Mouse (Mus musculus): ENCODE data around the gene Fkbp4.

The Fkbp4 gene

DNA sequence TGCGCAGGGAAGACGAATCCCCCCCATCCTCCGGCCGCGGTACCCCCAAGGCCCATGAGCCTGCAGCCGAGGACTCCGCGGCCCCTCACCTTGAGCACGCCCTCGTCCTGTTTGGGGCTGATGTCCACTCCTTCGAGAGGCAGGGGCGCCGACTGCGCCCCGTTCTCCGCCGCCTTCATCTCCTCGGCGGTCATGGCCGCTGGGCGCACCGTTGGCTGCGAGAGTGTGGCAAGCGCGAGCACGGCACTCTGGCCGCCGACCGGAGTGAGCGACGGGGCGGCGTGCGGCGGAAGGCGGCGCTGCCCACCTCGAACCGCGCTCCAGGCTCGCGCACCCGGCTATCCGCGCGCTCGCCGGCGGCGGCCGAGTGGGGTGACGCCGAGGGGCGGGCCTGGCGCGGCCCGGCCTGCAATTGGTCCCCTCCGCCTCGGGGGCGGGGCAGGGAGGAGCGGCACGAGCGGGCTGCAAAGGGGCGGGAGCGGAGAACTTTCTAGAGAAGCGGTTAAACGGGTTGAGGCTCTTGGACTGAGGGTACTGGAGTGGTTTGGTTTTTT is at the start of gene Fkbp4:
TSS of gene Fkbp4 (minus strand) at position 361 of the 554 bp plus-strand sequence.
- ChIA-PET POLR2A (interaction anchor here in 2 of 4 experiments (0.6 to 2.0 kb wide), 4 partner anchors 13 to 217 kb away, joined by 3 to 14 read pairs (median 6); partner anchors contain the start of gene Itfg2 (in 1 of the 2)), CTCF (no interaction called here)

GRCm38 (mm10) chr6:128487736-128488135 is 49.3 kb upstream of the Fkbp4 start:
- CTCF ChIA-PET, result interaction anchor here in 2 of 4 experiments (0.6 to 0.7 kb wide), 2 partner anchors 9 to 91 kb away, joined by 4 to 6 read pairs; no protein-coding TSS in a partner anchor

DNA sequence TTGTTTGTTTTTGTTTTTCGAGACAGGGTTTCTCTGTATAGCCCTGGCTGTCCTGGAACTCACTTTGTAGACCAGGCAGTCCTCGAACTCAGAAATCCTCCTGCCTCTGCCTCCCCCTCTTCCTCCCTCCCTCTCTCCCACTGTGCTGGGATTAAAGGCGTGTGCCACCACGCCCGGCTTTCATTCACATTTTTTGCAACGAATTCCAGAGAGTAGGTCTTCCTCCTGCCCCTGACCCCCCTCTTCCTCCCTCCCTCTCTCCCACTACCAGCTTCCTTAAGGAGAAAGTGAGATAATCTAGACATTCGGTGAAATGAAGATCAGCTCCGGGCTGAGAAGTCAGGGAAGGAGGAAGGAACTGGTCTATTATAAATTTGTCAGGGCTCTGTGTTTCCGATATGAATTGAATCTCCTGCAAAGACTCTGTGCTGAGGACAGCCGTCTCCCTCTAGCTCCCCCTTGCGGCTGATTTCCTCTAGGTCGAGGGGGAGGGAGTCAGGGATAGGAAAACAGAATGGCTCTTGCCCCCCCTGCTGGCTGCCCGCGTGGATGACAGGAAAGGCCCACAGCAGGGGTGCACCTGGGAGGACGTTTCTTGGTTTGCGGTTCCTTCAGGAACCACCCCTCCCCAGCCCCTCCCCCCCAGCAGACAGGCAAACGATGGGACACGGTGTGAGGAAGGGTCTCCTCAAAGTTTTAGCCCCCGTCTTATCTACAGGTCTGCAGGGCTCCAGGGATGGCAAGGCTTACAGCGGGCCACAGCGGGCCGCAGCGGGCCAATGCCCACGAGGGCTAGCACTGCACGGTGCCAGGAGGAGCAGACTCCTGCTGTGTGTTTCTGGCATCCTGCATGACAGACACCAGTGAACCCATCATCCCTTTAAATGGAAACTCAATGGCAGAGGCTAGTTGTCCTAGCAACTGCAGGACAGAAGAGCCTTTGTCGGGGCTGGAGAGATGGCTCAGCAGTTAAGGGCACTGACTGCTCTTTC is 41.3 kb upstream of the Fkbp4 start:
- ChIA-PET CTCF (interaction anchor here (0.5 to 5.5 kb wide), 77 partner anchors 9 to 863 kb away, joined by 3 to 43 read pairs (median 4); partner anchors contain the start of genes Itfg2 (in 2 of the 4) and Klrb1a (in 1 of the 4)), POLR2A (interaction anchor here (0.5 to 18.6 kb wide), 33 partner anchors 9 to 314 kb away, joined by 3 to 233 read pairs (median 4); partner anchors contain the start of gene Itfg2 (in 3 of the 4))

More at GRCm38 (mm10) chr6:128487736-128488135, 49.3 kb upstream of the Fkbp4 start:
- POLR2A ChIA-PET, result interaction anchor here in 2 of 4 experiments (0.5 to 3.8 kb wide), 7 partner anchors 9 to 772 kb away, joined by 3 to 19 read pairs (median 3); no protein-coding TSS in a partner anchor

GRCm38 (mm10) chr6:128477495-128477894 is 39.0 kb upstream of the Fkbp4 start:
- CTCF ChIA-PET, result interaction anchor here in 3 of 4 experiments (0.6 to 5.5 kb wide), 8 partner anchors 8 to 1025 kb away, joined by 3 to 43 read pairs (median 8); no protein-coding TSS in a partner anchor
- POLR2A ChIA-PET, result interaction anchor here (0.9 to 18.6 kb wide), 25 partner anchors 8 to 222 kb away, joined by 3 to 233 read pairs (median 5); partner anchors contain the start of genes Foxm1 (in 1 of the 4), Itfg2 (in 1 of the 4) and Rhno1 (in 1 of the 4)

GRCm38 (mm10) chr6:128474112-128474511 is 35.6 kb upstream of the Fkbp4 start:
- CTCF ChIA-PET, result no interaction called here

GRCm38 (mm10) chr6:128469451-128469850 is 31.0 kb upstream of the Fkbp4 start:
- POLR2A ChIA-PET, result interaction anchor here (0.5 to 18.6 kb wide), 23 partner anchors 8 to 380 kb away, joined by 3 to 233 read pairs (median 4); partner anchors contain the start of gene Itfg2 (in 2 of the 4)
- CTCF ChIA-PET, result interaction anchor here (0.5 to 5.4 kb wide), 22 partner anchors 8 to 440 kb away, joined by 3 to 39 read pairs (median 4); no protein-coding TSS in a partner anchor

More at GRCm38 (mm10) chr6:128474112-128474511, 35.6 kb upstream of the Fkbp4 start:
- POLR2A ChIA-PET, result interaction anchor here in 3 of 4 experiments (0.6 to 18.6 kb wide), 6 partner anchors 7 to 28 kb away, joined by 3 to 233 read pairs (median 16); no protein-coding TSS in a partner anchor

GRCm38 (mm10) chr6:128467298-128467697 is 28.8 kb upstream of the Fkbp4 start:
- CTCF ChIA-PET, result interaction anchor here (0.6 to 5.4 kb wide), 37 partner anchors 8 to 401 kb away, joined by 3 to 43 read pairs (median 4); partner anchors contain the start of genes Itfg2 (in 2 of the 4) and Nrip2 (in 1 of the 4)
- POLR2A ChIA-PET, result interaction anchor here (0.6 to 18.6 kb wide), 33 partner anchors 8 to 324 kb away, joined by 3 to 233 read pairs (median 10); partner anchors contain the start of genes Itfg2 (in 2 of the 4) and Tspan9 (in 1 of the 4)

DNA sequence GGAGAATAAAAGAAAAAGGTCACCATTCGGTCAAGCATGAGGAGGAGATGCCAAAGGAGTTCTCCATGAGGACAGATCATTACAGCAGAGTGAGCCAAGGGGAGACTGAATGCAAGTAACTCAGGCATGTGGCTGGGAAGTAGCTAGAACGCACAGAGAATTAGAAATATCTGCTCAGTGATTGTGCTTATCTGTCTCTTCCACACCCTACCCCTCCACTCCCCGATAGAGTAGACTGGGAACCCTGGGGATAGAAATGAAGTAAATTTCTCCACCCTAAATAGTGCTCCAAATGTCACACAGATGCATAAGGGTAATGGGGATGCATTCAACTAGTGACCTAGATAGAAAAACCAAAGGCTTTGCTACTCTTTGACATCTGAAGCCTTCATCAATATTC is 28.1 kb upstream of the Fkbp4 start:
- CTCF ChIA-PET, result interaction anchor here (0.5 to 5.4 kb wide), 34 partner anchors 9 to 1018 kb away, joined by 3 to 43 read pairs (median 4); partner anchors contain the start of genes Itfg2 (in 2 of the 4) and Nrip2 (in 1 of the 4)
- POLR2A ChIA-PET, result interaction anchor here (0.7 to 18.6 kb wide), 56 partner anchors 8 to 365 kb away, joined by 3 to 233 read pairs (median 5); partner anchors contain the start of genes Itfg2 (in 3 of the 4) and Tspan9 (in 1 of the 4)

DNA sequence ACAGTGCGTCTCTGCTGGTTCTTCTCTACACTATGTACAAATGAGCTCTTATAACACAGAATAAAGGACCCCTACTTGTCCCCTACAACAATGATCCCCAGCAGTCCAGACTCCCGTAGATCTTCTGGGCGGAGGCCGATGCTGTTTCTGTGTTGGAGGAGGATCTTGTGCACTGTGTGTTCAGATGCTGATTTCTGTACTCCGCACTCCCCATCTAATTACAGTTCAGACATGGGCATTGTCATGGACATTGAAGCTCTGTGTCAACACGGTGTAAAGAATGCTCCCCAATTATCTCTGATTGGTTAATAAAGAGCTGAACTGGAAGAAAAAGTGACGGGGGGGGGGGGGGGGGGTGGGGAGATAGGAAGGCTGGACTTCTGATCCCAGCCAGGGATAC is 27.6 kb upstream of the Fkbp4 start:
- ChIA-PET CTCF (interaction anchor here (0.5 to 5.4 kb wide), 25 partner anchors 9 to 1017 kb away, joined by 3 to 43 read pairs (median 5); partner anchors contain the start of gene Itfg2 (in 1 of the 4)), POLR2A (interaction anchor here (0.6 to 18.6 kb wide), 65 partner anchors 7 to 851 kb away, joined by 3 to 233 read pairs (median 5); partner anchors contain the start of gene Itfg2 (in 3 of the 4))

- ChIA-PET CTCF (interaction anchor here in 3 of 4 experiments (1.0 to 5.4 kb wide), 9 partner anchors 12 to 264 kb away, joined by 3 to 43 read pairs (median 15); no protein-coding TSS in a partner anchor), POLR2A (interaction anchor here (0.7 to 18.6 kb wide), 29 partner anchors 6 to 264 kb away, joined by 3 to 233 read pairs (median 7); partner anchors contain the start of gene Itfg2 (in 1 of the 4))
These were observed 26.5 kb upstream of the Fkbp4 start for GRCm38 (mm10) chr6:128464996-128465395.

- POLR2A ChIA-PET, result interaction anchor here in 3 of 4 experiments (0.5 to 10.2 kb wide), 12 partner anchors 10 to 726 kb away, joined by 3 to 233 read pairs (median 4); partner anchors contain the start of gene Itfg2 (in 1 of the 3)
- CTCF ChIA-PET, result interaction anchor here in 3 of 4 experiments (0.5 to 2.5 kb wide), 4 partner anchors 18 to 295 kb away, joined by 5 to 8 read pairs (median 6); no protein-coding TSS in a partner anchor
These were observed 23.1 kb upstream of the Fkbp4 start for GRCm38 (mm10) chr6:128461606-128462005.

GRCm38 (mm10) chr6:128460729-128461503 is 22.4 kb upstream of the Fkbp4 start:
- ChIA-PET POLR2A (interaction anchor here (0.5 to 10.2 kb wide), 41 partner anchors 8 to 682 kb away, joined by 3 to 233 read pairs (median 4); partner anchors contain the start of gene Itfg2 (in 3 of the 4)), CTCF (interaction anchor here in 3 of 4 experiments (1.2 to 2.5 kb wide), 7 partner anchors 15 to 50 kb away, joined by 4 to 9 read pairs (median 5); no protein-coding TSS in a partner anchor)

- CTCF ChIA-PET, result interaction anchor here in 3 of 4 experiments (1.2 to 2.5 kb wide), 6 partner anchors 14 to 49 kb away, joined by 4 to 9 read pairs (median 6); no protein-coding TSS in a partner anchor
These were observed 21.8 kb upstream of the Fkbp4 start for GRCm38 (mm10) chr6:128460321-128460720.

GRCm38 (mm10) chr6:128457186-128457585 is 18.7 kb upstream of the Fkbp4 start:
- POLR2A ChIA-PET, result interaction anchor here in 3 of 4 experiments (1.0 to 10.2 kb wide), 13 partner anchors 9 to 257 kb away, joined by 3 to 233 read pairs (median 10); partner anchors contain the start of gene Itfg2 (in 2 of the 3)
- CTCF ChIA-PET, result interaction anchor here in 3 of 4 experiments (0.6 to 1.8 kb wide), 4 partner anchors 10 to 171 kb away, joined by 3 to 5 read pairs (median 4); no protein-coding TSS in a partner anchor

More at GRCm38 (mm10) chr6:128460321-128460720, 21.8 kb upstream of the Fkbp4 start:
- POLR2A ChIA-PET, result interaction anchor here (0.6 to 10.2 kb wide), 38 partner anchors 8 to 259 kb away, joined by 3 to 233 read pairs (median 5); partner anchors contain the start of gene Itfg2 (in 3 of the 4)

DNA sequence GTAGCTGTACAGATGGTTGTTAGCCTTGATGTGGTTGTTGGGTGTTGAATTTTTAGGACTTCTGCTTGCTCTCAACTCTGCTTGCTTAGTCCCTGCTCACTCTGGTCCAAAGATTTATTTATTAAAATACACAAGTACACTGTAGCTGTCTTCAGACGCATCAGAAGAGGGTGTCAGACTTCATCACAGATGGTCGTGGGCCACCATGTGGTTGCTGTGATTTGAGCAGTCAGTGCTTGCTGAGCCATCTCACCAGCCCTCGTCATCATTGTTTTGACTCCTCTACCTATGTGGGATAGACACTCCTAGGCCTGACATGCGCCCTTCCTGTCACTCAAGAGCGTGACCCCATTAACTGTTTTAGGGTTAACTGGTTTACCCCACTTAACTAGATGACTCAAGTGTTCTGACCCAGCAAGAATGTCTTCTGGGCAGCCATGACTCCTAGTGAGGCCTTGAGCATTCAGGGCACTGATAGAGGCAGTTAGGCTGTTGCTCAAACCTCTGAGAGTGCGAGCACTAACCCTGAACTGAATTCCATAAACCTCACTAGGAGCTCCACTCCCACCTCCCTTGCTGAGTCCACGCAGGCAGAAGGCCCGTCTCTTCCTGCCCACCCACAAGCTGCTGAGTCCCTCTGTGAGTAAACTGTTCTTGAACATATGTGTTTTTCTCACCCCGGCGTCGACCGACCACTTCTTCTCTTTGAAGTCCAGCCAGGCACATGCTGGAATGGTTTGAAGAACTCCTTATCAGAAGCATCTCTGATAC is 17.5 kb upstream of the Fkbp4 start:
- POLR2A ChIA-PET, result interaction anchor here (0.9 to 10.2 kb wide), 16 partner anchors 10 to 256 kb away, joined by 3 to 233 read pairs (median 6); partner anchors contain the start of gene Itfg2 (in 2 of the 4)
- CTCF ChIA-PET, result interaction anchor here (0.7 to 1.9 kb wide), 7 partner anchors 10 to 23 kb away, joined by 3 to 12 read pairs (median 5); no protein-coding TSS in a partner anchor
